Mouse (Mus musculus): ENCODE results near the gene Gm28035. TPM values are rescaled to one million over a fixed set of nuclear protein-coding genes. Genes with fewer than 3 reads are reported as not detected.

Gm28035 gene
- 0.30 and 0.36 TPM in 2 replicates for polyA plus RNA-seq (2016; fragmentation: Nextera tagmentation; extraction: Ambion mirVana)

DNA sequence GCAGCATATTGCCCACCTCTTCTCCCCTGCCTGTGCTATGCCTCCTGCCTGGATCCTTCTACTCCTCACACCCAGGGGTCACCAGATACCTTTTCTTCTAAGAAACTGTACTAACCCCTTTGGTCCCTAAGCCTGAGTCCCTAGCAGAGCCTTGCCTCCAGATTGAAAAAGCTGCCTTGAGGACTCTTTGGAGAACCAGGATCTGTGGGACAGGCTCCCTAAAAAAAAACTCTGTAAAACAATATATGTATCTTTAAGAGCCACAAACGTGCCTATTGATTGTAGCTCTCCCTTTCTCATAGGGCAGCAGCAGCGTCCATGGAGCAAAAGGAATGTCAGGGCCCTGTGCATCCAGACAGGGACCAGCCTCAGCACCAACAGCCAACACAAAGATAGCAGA, at the start of gene Gm28035:
Gene Gm28035, plus strand, starts transcription at position 301 of the 400 bp plus-strand sequence.
- no peak for ATAC-seq (ENCODE audit: low FRiP score)
- WGBS: 83% methylated on average over 2 of the region's 2 CpGs
- Histone ChIP-seq H3K9ac (peak within 1 kb of the TSS; percentile 92; the same call in 1 of the 2 replicates), H3K36me3 (peaks cover 50% of the 10 kb centered on the region), H3K4me2 (replicated peaks) (peak within 1 kb of the TSS; percentile 91; the same call in 1 of the 2 replicates), H3K27ac (no peak within 1 kb of the TSS), H3K9me3 (replicated peaks) (no peaks in the 10 kb centered on the region), H3K4me1 (peaks cover 31% of the 10 kb centered on the region), H3K4me3 (no peak within 1 kb of the TSS), H3K27me3 (no peaks in the 10 kb centered on the region)

GRCm38 (mm10) chr2:30191790-30192580, 48.4 kb upstream of the Gm28035 start:
- Histone ChIP-seq H3K9me3 (replicated peaks) (no peaks in the 10 kb centered on the region), H3K9ac (no peak overlapping the region), H3K4me1 (no peaks in the 10 kb centered on the region), H3K36me3 (peaks cover 5% of the 10 kb centered on the region; the same call in 1 of the 2 replicates), H3K27ac (no peak overlapping the region), H3K27me3 (no peaks in the 10 kb centered on the region), H3K4me2 (replicated peaks) (no peak overlapping the region), H3K4me3 (no peak overlapping the region)
- 90% methylated on average over 12 of the region's 12 CpGs for WGBS
- ATAC-seq (ENCODE audit: low FRiP score): no peak

GRCm38 (mm10) chr2:30194656-30195055, 45.7 kb upstream of the Gm28035 start:
- Histone ChIP-seq H3K9me3 (replicated peaks) (no peaks in the 10 kb centered on the region), H3K4me1 (no peaks in the 10 kb centered on the region), H3K4me3 (no peak overlapping the region), H3K4me2 (replicated peaks) (no peak overlapping the region), H3K27ac (no peak overlapping the region), H3K27me3 (no peaks in the 10 kb centered on the region), H3K36me3 (peaks cover 5% of the 10 kb centered on the region; the same call in 1 of the 2 replicates), H3K9ac (no peak overlapping the region)
- 81% methylated on average over 3 of the region's 3 CpGs for WGBS
- ATAC-seq (ENCODE audit: low FRiP score): no peak

DNA sequence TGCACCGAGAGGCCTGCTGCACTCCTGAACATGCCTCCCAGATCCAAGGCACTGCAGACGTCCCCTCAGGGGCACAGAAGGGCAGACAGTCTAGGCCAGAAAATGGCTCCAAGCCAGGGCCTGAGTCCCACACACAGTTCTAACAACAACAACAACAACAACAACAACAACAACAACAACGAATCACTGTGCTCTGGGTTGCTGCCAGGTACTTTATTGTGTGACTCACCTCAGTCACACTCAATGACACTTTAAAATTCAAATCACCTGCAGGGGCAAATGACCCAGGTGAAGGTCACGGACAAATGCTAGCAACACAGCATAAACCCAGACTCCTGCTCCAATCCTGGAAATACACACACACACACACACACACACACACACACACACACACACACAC, 42.3 kb upstream of the Gm28035 start:
- 56% methylated on average over 4 of the region's 4 CpGs for WGBS
- Histone ChIP-seq H3K27ac (no peak overlapping the region), H3K36me3 (no peaks in the 10 kb centered on the region), H3K4me1 (no peaks in the 10 kb centered on the region), H3K27me3 (no peaks in the 10 kb centered on the region), H3K4me3 (no peak overlapping the region), H3K9ac (no peak overlapping the region), H3K9me3 (replicated peaks) (no peaks in the 10 kb centered on the region), H3K4me2 (replicated peaks) (no peak overlapping the region)
- no peak for ATAC-seq (ENCODE audit: low FRiP score)

DNA sequence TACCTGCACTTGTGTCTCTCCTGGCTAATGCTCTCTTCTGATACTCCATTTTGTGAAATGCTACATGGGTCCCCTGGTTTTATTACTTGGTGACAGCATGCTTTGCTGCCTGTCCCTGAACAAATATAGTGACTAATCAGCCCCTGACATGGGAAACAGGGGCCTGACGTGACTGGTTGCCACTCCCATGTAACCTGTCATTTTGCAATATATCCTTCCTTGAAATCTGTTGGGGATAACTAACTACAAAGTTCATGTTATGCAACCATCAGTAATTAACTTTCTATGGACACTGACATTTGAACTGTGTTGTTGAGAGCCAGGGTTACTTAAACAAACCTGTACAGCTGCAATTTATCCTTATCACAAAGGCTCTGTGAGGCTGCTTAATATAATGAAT, 40.4 kb upstream of the Gm28035 start:
- Histone ChIP-seq H3K27me3 (no peaks in the 10 kb centered on the region), H3K4me1 (peaks cover 5% of the 10 kb centered on the region), H3K36me3 (no peaks in the 10 kb centered on the region), H3K4me2 (replicated peaks) (no peak overlapping the region), H3K9ac (no peak overlapping the region), H3K27ac (no peak overlapping the region), H3K4me3 (no peak overlapping the region), H3K9me3 (replicated peaks) (no peaks in the 10 kb centered on the region)
- no peak for ATAC-seq (ENCODE audit: low FRiP score)
- WGBS: 77% methylated on average over 1 of the region's 1 CpGs

DNA sequence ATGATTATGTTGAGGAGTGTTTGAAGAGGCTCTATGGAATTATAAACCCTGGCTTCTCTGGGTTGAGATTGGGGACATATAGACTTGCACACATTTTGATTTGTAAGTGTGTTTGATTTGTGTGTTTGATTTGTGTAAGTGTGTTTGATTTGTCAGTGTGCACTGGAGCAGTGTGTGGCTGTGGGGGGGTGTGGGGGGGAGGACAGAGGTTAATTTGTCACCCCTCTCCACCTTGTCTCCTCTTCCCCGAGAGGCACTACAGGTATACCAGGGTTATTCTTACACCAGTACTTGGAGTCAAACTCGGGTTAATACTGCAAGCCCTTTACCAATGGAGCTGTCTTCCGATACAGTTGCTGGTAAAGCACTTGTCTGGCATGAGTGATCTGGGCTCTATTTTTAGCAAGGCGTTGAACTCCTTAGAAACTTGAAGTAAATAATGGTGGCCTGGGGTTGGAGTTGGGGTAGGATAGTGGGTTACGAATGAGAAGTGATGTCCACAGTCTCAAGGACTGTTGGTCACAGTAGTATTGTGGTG, 39.9 kb upstream of the Gm28035 start:
- no peak overlapping the region for H3K4me3 ChIP-seq
- H3K27me3 ChIP-seq: no peaks in the 10 kb centered on the region
- no peaks in the 10 kb centered on the region for H3K36me3 ChIP-seq
- peaks cover 6% of the 10 kb centered on the region for H3K4me1 ChIP-seq
- no peak overlapping the region for H3K9ac ChIP-seq
- no peaks in the 10 kb centered on the region for H3K9me3 ChIP-seq (replicated peaks)
- WGBS: 84% methylated on average over 5 of the region's 5 CpGs
- H3K27ac ChIP-seq: no peak overlapping the region
- H3K4me2 ChIP-seq (replicated peaks): no peak overlapping the region
- ATAC-seq (ENCODE audit: low FRiP score): no peak

GRCm38 (mm10) chr2:30203439-30203838, 36.9 kb upstream of the Gm28035 start:
- no peak overlapping the region for H3K4me2 ChIP-seq (replicated peaks)
- no peaks in the 10 kb centered on the region for H3K9me3 ChIP-seq (replicated peaks)
- no peaks in the 10 kb centered on the region for H3K27me3 ChIP-seq
- H3K36me3 ChIP-seq: no peaks in the 10 kb centered on the region
- H3K27ac ChIP-seq: no peak overlapping the region
- 77% methylated on average over 7 of the region's 7 CpGs for WGBS
- no peak for ATAC-seq (ENCODE audit: low FRiP score)
- H3K9ac ChIP-seq: no peak overlapping the region
- peaks cover 14% of the 10 kb centered on the region for H3K4me1 ChIP-seq
- no peak overlapping the region for H3K4me3 ChIP-seq

- ATAC-seq (ENCODE audit: low FRiP score): peak; percentile 64
- peak overlapping the region; percentile 58 for H3K4me3 ChIP-seq
- no peaks in the 10 kb centered on the region for H3K27me3 ChIP-seq
- no peaks in the 10 kb centered on the region for H3K9me3 ChIP-seq (replicated peaks)
- H3K9ac ChIP-seq: peak overlapping the region; percentile 65
- peak overlapping the region; percentile 76 for H3K27ac ChIP-seq
- 4% methylated on average over 13 of the region's 13 CpGs for WGBS
- peaks cover 14% of the 10 kb centered on the region for H3K4me1 ChIP-seq
- peak overlapping the region; percentile 89 for H3K4me2 ChIP-seq (replicated peaks)
- H3K36me3 ChIP-seq: no peaks in the 10 kb centered on the region
Observed at GRCm38 (mm10) chr2:30205255-30205628, 35.1 kb upstream of the Gm28035 start.

GRCm38 (mm10) chr2:30205629-30206357, 34.6 kb upstream of the Gm28035 start, which contains the start of gene Kyat1:
Gene Kyat1, minus strand, starts transcription at chr2:30205847.
- peak within 1 kb of the TSS; percentile 65 for H3K9ac ChIP-seq
- peak within 1 kb of the TSS; percentile 76 for H3K27ac ChIP-seq
- peaks cover 14% of the 10 kb centered on the region for H3K4me1 ChIP-seq
- H3K4me3 ChIP-seq: peak within 1 kb of the TSS; percentile 58
- H3K9me3 ChIP-seq (replicated peaks): no peaks in the 10 kb centered on the region
- peak within 1 kb of the TSS; percentile 89 for H3K4me2 ChIP-seq (replicated peaks)
- under 1% methylated on average over 44 of the region's 44 CpGs for WGBS
- no peaks in the 10 kb centered on the region for H3K27me3 ChIP-seq
- no peaks in the 10 kb centered on the region for H3K36me3 ChIP-seq
- ATAC-seq (ENCODE audit: low FRiP score): peak; percentile 97

- ATAC-seq (ENCODE audit: low FRiP score): no peak
- 83% methylated on average over 4 of the region's 4 CpGs for WGBS
- no peak overlapping the region for H3K4me3 ChIP-seq
- no peak overlapping the region for H3K9ac ChIP-seq
- H3K9me3 ChIP-seq (replicated peaks): no peaks in the 10 kb centered on the region
- H3K36me3 ChIP-seq: no peaks in the 10 kb centered on the region
- H3K4me2 ChIP-seq (replicated peaks): no peak overlapping the region
- H3K4me1 ChIP-seq: peaks cover 14% of the 10 kb centered on the region
- no peak overlapping the region for H3K27ac ChIP-seq
- no peaks in the 10 kb centered on the region for H3K27me3 ChIP-seq
Observed at GRCm38 (mm10) chr2:30207401-30207800, 33.0 kb upstream of the Gm28035 start.

- Histone ChIP-seq H3K4me1 (peaks cover 14% of the 10 kb centered on the region), H3K9ac (no peak overlapping the region), H3K27ac (no peak overlapping the region), H3K36me3 (no peaks in the 10 kb centered on the region), H3K4me3 (no peak overlapping the region), H3K27me3 (no peaks in the 10 kb centered on the region), H3K4me2 (replicated peaks) (no peak overlapping the region), H3K9me3 (replicated peaks) (no peaks in the 10 kb centered on the region)
- no peak for ATAC-seq (ENCODE audit: low FRiP score)
- WGBS: 79% methylated on average over 5 of the region's 5 CpGs
Observed at GRCm38 (mm10) chr2:30207886-30208285, 32.5 kb upstream of the Gm28035 start.

- H3K9me3 ChIP-seq (replicated peaks): no peaks in the 10 kb centered on the region
- H3K4me2 ChIP-seq (replicated peaks): no peak overlapping the region
- no peak overlapping the region for H3K4me3 ChIP-seq
- 65% methylated on average over 6 of the region's 6 CpGs for WGBS
- H3K36me3 ChIP-seq: no peaks in the 10 kb centered on the region
- peaks cover 3% of the 10 kb centered on the region for H3K4me1 ChIP-seq
- H3K9ac ChIP-seq: no peak overlapping the region
- ATAC-seq (ENCODE audit: low FRiP score): no peak
- no peak overlapping the region for H3K27ac ChIP-seq
- H3K27me3 ChIP-seq: no peaks in the 10 kb centered on the region
Observed at GRCm38 (mm10) chr2:30211408-30212168, 28.8 kb upstream of the Gm28035 start.
